Mouse (Mus musculus): ENCODE results near the gene Tead1. TPM values are rescaled to one million over a fixed set of nuclear protein-coding genes. Genes with fewer than 3 reads are reported as not detected.

Gene Tead1
- total RNA-seq (2022): 10 to 100 TPM; 73.4 to 82.7 (median 78.7) TPM

- DNase-seq: peak; percentile 90
Observed at GRCm38 (mm10) chr7:112679171-112679512, at the start of gene Tead1. Tead1 (plus strand) TSS chr7:112679318.

DNA sequence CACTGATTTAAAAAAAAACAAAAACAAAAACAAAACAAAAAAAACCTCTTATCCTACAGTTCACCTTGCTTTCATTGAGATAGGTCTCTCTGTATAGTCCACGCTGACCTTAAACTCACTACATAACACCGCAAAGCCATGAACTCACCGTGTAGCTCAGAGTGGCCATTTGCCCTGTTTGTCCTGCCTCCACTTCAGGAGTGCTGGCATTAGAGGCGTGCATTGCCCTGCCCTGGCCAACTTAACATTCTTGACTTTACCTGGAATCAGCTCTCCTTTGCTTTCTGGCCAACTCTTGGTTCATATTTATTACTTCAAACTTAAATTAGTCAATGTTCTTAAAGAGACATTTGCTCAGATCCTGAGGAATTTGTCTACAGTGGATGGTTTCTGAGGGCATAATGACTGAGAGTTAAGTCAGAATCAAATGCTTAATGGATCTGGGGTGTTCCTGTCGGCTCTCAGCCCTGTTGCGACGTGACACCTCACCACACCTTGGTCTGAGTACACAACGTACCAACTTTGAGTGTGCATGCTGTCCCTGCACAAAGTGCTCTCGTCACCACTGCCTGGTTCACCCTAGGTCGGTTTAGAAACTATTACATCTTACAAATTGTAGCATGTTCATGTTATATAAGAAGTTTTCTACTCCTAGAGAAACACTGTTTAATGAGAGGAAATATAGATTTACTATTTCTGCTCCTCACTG, 44.5 kb upstream of the Tead1 start:
- DNase-seq: no peak

DNA sequence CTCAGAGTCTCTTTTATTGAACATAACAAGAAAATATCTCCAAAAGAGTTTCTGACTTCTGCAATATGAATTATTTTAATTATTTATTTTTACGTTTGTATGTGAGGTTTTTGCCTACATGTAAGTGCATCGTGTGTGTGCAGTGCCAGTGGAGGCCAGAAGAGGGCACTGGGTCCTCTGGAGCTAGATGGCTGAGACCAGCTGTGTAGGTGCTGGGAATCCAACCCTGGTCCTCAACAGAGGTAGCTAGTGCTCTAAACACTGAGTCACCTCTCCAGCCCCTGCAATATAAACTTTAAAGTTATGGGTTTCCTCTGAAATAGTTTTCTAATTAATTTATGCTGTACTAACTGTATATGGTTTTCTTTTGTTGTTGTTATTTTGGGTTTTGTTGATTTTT, 43.2 kb upstream of the Tead1 start:
- DNase-seq: no peak

DNA sequence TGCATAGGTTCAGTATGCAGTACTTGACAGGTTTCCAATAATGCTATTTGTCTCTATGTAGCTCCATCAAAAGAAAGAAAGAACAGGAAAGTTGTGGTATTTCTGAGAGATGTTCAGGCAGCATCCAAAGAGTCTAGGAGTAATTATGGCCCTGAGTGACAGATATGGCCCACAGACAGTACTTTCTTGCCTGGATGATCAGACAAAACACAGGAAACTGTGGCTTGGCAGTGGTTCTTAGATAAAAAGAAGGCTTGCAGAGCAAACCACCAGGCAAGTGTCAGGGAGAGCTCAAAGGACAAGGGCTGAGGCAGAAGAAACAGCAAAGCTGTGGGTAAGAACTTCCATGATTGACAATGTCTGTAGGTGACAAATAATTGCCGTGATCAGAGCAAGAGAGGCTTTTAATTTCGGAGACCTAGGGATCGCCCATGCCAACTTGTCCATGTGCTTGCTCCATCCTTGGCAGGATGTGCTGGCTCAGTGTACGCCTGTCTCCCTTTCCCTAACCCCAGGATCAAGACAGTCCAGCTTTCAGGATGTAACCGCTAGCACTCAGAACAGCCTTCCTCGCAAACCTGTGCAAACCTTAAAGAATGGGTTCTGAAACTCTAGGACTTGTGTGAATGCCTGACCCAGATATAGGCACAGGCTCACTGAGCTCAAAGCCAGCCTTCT, 35.1 kb upstream of the Tead1 start:
- DNase-seq: no peak

DNA sequence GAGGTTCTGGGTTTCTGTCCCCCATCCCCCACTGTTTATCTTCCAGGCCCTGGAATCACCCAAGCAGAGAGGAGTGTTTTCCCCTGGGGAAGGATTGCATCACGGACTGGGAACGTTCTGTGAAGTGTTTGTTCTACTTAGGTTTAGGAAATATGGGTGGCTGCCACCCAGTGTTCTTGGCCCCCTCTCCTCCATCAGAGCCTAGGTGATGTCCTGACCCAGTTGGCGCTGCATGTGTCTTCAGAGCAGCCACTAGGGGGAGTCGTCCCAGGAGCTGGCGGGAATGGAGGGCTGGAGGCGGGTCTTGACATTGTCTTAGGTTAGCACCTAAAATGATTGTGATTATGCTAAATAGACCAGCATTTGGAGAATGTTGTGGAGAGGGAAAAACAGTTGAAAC, 34.4 kb upstream of the Tead1 start:
- DNase-seq: peak; percentile 35

- DNase-seq: no peak
Observed at GRCm38 (mm10) chr7:112645724-112646123, 33.4 kb upstream of the Tead1 start.

GRCm38 (mm10) chr7:112647417-112647816, 31.7 kb upstream of the Tead1 start:
- DNase-seq: no peak

DNA sequence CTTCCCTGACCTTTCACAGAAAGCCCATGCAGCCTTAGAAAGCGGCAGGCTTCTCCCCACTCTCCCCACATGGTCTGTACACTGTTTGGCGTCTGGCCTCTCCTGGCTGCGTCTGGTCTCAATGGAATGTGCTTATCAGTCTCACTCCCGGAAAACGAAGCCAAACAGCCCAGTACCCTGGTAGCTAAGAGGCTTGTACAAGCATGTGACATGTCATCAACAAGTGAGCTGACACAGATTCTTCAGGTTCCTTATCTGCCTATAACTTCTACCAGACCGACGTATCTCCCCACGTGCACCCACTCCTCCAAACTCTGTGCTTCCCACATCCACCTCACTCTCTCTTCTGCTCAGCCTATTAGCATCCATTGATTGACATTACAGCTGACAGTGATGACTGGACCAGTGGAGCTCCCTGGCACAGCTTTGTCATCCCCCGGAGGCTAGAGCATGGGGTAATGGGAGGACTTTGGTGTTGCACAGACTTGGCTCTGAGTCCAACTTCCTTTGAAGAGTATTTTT, 22.9 kb upstream of the Tead1 start:
- peak; percentile 42 for DNase-seq

- no peak for DNase-seq
Observed at GRCm38 (mm10) chr7:112658939-112659338, 20.2 kb upstream of the Tead1 start.

GRCm38 (mm10) chr7:112659816-112660215, 19.3 kb upstream of the Tead1 start:
- DNase-seq: no peak

GRCm38 (mm10) chr7:112660325-112660724, 18.8 kb upstream of the Tead1 start:
- no peak for DNase-seq

DNA sequence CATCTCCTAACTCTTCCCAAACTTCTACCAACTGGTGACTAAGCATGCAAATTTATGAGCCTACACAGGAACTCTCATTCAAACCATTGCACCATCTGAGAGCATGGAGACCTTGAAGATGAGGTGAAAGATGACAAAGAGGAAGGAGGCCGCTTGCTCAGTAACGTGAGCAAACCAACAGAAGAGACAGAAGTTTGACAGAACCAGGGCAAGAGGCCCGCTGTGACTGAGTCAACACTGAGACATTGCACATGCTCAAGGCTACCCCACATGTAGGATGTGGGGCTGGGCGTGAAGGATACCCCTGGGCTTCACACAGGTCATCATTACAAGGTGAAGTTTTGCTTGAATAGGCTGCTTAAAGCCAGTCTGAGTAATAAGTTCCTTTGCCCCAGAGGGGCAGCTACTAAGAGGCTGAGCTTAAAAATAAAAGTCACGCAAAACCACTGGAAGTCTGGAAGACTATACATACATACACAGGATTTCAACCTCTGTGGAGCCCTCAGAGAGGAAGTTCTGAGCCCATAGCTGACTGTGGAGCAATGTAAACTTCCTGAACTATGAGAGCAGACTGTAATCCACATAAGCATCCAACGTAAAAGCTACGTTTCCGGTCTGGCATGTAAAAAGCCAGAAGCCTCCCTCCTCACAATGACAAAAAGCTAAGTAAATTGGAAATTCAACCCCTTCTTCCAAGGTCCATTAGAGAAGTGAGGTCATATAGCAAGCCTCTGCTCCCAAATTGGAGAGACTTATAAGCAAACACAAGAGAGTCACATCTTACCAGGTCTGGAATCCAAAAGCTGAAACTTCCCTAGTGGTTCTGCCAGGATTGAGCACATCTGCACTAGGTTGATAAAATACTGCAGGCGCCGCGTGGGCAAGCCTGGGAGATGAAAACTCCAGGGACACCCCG, 16.5 kb upstream of the Tead1 start:
- DNase-seq: peak; percentile 80

DNA sequence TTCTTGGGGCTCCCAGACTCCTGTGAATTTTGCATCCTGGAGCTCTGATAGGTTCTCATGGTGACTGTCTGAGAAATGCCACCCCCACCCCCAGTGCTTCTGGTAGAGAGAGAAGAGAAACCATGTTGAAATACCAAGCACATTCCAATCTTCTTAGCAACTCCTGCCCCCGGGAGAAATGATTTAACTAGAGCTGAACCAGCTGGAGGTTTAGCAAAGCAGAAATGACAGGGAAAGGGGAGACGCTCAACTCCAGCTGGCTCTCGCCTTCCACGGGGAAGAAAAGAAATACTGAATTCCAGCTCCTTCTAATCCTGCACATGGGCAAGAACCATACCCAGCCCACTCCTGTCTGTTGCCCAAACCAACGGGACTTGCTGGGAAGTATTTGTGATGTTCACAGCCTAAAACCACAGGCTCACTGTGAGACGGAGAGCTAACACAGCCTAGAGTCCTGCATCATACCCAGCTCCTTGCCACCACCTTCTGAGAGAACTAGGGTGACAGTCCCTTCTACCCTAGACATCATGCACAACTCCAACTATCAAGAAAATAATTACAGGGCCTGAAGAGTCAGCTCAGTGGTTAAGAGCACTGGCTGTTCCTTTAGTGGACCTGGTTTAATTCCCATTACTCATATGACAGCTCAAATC, 15.7 kb upstream of the Tead1 start:
- DNase-seq: no peak

- no peak for DNase-seq
Observed at GRCm38 (mm10) chr7:112669993-112670392, 9.1 kb upstream of the Tead1 start.

DNA sequence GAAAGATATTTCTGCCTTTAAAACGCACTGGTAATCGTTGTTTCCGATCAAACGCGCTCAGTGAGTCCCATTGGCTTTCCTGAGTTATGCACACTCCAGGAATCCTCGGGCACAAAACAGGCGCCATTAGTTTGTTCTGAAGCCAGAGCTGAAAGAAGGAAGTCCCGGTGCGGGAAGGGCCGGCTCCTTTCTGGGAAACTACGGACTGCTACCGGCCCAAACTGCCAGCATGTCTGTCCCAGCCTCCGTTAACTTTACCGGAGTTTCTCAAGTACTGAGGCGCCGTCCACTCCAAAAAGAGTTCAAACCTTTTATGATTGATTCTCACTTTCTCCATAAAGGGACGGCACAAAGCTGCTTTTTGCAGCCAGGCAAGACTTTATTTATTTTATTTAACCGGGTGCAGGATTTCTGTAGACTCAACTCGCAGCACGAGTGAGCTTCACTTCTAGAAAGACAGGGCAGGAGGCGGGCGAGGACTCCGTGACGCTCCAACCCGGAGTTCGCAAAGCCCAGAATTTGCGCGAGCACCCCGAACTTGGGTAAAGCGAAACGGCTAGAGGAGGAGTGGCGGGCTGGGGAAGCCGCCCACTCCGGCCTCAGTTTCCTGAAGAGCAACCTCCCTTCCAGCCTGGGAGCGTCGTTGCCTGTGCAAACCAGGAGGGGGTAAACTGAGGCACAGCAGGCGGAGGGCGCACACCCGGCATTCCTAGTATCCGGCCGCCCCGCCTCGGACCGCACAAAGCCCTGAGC, 524 bp upstream of the Tead1 start:
- DNase-seq: peak; percentile 63

GRCm38 (mm10) chr7:112679513-112680245, 561 bp downstream of the Tead1 start:
- DNase-seq: peak; percentile 71

GRCm38 (mm10) chr7:112680498-112681251, 1.6 kb downstream of the Tead1 start:
- DNase-seq: peak; percentile 41

DNA sequence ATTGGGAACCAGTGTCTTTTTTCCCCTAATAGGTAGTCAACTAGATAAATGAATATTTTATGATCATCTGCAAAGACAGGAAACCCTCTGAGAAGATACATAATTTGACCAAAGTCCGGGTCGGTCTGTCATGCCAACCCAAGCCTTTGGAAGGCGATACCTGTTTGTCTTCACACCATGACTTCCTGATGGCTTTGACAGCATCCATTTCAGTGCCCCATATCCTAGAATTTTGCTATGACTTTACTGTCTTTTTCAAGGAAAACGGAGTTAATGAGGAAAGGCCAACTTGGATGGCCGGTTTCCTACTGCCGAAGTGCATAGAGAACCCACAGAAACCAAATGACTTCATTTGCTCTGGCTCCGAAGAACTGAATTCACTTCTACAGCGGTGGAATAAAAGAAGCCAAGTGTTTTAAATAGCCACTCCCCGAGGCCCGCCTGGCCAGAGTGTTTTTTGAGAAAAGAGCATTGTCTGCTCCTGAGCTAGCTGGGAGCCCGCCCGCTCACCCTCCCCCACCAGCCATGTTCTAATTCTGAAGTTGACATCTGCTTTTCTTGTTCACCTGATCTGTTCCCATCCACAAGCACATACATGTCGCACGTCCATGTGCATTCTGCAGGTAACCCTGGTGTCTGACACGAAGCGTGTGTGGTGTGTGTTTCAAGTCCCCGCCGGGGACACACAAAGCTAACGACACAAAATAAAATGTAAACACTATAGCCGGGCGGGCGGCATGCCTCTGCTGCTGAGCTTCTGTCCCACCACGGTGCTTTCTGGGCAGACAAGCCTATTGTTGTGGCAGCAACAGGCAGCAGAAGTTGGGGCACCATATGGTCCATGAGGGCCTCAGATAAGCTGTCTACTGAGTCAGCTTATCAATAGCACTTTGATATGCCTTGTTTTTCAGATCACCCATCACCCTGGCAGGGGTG, 5.8 kb downstream of the Tead1 start:
- no peak for DNase-seq

GRCm38 (mm10) chr7:112685993-112686392, 6.9 kb downstream of the Tead1 start:
- DNase-seq: no peak

All from adrenal gland, adult 8-10 months (tissue).